Mouse (Mus musculus) thymus, adult 2 months (tissue): ENCODE results near the gene Pdzd3. TPM values are rescaled to one million over a fixed set of nuclear protein-coding genes. Genes with fewer than 3 reads are reported as not detected.

Source experiments
- DNase-seq: peaks from one replicate; pipeline ENCODE4 v3.0.0; 2021
- H3K27ac ChIP-seq: fragments of 200-500 bp; 2 replicates; pipeline ENCODE4 v1.5.1; 2012; ENCODE audit warnings: low read length, control low read depth; ENCODE audit not compliant: control insufficient read depth, insufficient read depth
- H3K27me3 ChIP-seq: fragments of 200-500 bp; 2 replicates; pipeline ENCODE4 v1.6.1; 2012; ENCODE audit warnings: mild to moderate bottlenecking, low read length, moderate library complexity, mixed read lengths; ENCODE audit not compliant: control insufficient read depth, insufficient read depth
- H3K36me3 ChIP-seq: fragments of 200-500 bp; 2 replicates; pipeline ENCODE4 v1.6.1; 2012; ENCODE audit warnings: mild to moderate bottlenecking, low read length, moderate library complexity; ENCODE audit not compliant: control insufficient read depth, insufficient read depth
- H3K4me1 ChIP-seq: fragments of 200-500 bp; replicated peaks from 2 replicates; pipeline ENCODE4 v1.6.1; 2012; ENCODE audit warnings: low read length; ENCODE audit not compliant: control insufficient read depth, insufficient read depth
- H3K4me3 ChIP-seq: fragments of 200-500 bp; 2 replicates; pipeline ENCODE4 v1.5.1; 2012; ENCODE audit warnings: mild to moderate bottlenecking, low read length, control low read depth, moderate library complexity; ENCODE audit not compliant: control insufficient read depth, insufficient read depth
- CTCF ChIP-seq: fragments of 200-500 bp; IDR thresholded peaks from 2 replicates; pipeline ENCODE4 v1.5.1; 2012; ENCODE audit warnings: mild to moderate bottlenecking, control low read depth, low read length, moderate library complexity, borderline replicate concordance; ENCODE audit not compliant: control insufficient read depth, poor library complexity, insufficient read depth; ENCODE audit errors: extremely low read depth
- POLR2A ChIP-seq: fragments of 200-500 bp; IDR thresholded peaks from 2 replicates; pipeline ENCODE4 v1.6.1; 2012; ENCODE audit warnings: mild to moderate bottlenecking, low read length, control low read depth, moderate library complexity; ENCODE audit not compliant: control insufficient read depth, poor library complexity, insufficient read depth; ENCODE audit errors: extremely low read depth
- WGBS: fragments of 180-500 bp; shearing (Covaris S2); methylation state at CpG from one replicate; pipeline ENCODE4 v1.1.7; 2018; 5-methylcytosine and 5-hydroxymethylcytosine counted together
- polyA plus RNA-seq: library from polyadenylated mRNA; depleted of rRNA; stranded (reverse); fragments of >200 nt; gene quantifications from 2 replicates; pipeline ENCODE4 v1.2.3, GENCODE M21; 2012

Gene Pdzd3
- polyA plus RNA-seq, 1 experiment = 0.59 TPM

- no peak for TF ChIP-seq CTCF
- TF ChIP-seq POLR2A = no peak
- DNase-seq = no peak
- Histone ChIP-seq H3K27ac (no peak overlapping the region), H3K4me1 (peaks cover 36% of the 10 kb centered on the region), H3K27me3 (no peaks in the 10 kb centered on the region), H3K36me3 (no peaks in the 10 kb centered on the region), H3K4me3 (no peak overlapping the region)
- 88% methylated on average over 5 of the region's 5 CpGs for WGBS
Measured at GRCm38 (mm10) chr9:44254508-44255135, 3.4 kb upstream of the Pdzd3 start.

- WGBS = 74% methylated on average over 6 of the region's 6 CpGs
- DNase-seq = peak; percentile 63
- Histone ChIP-seq H3K4me3 (no peak overlapping the region), H3K27me3 (no peaks in the 10 kb centered on the region), H3K36me3 (no peaks in the 10 kb centered on the region), H3K27ac (no peak overlapping the region), H3K4me1 (peaks cover 38% of the 10 kb centered on the region)
- no peak for TF ChIP-seq CTCF
- TF ChIP-seq POLR2A = no peak
Measured at GRCm38 (mm10) chr9:44253441-44253840, 2.2 kb upstream of the Pdzd3 start.

GRCm38 (mm10) chr9:44250445-44250844, 826 bp downstream of the Pdzd3 start:
- H3K4me1 ChIP-seq = peaks cover 41% of the 10 kb centered on the region
- TF ChIP-seq POLR2A (no peak), CTCF (no peak)
- no peak overlapping the region for H3K4me3 ChIP-seq
- no peaks in the 10 kb centered on the region for H3K27me3 ChIP-seq
- H3K27ac ChIP-seq = no peak overlapping the region
- WGBS = 72% methylated on average over 4 of the region's 4 CpGs
- DNase-seq = no peak
- H3K36me3 ChIP-seq = no peaks in the 10 kb centered on the region

- no peak for TF ChIP-seq POLR2A
- TF ChIP-seq CTCF = peak; percentile 78; the same call in 1 of the 2 replicates
- 50% methylated on average over 26 of the region's 26 CpGs for WGBS
- H3K4me1 ChIP-seq = peaks cover 36% of the 10 kb centered on the region
- no peak overlapping the region for H3K27ac ChIP-seq
- no peaks in the 10 kb centered on the region for H3K36me3 ChIP-seq
- H3K4me3 ChIP-seq = peak overlapping the region; percentile 12; the same call in 1 of the 2 replicates
- peak; percentile 88 for DNase-seq
- H3K27me3 ChIP-seq = no peaks in the 10 kb centered on the region
Measured at GRCm38 (mm10) chr9:44249181-44250146, 1.8 kb downstream of the Pdzd3 start.

- Histone ChIP-seq H3K27ac (no peak overlapping the region), H3K4me3 (no peak overlapping the region), H3K27me3 (no peaks in the 10 kb centered on the region), H3K36me3 (no peaks in the 10 kb centered on the region), H3K4me1 (peaks cover 32% of the 10 kb centered on the region)
- 84% methylated on average over 6 of the region's 6 CpGs for WGBS
- no peak for DNase-seq
- TF ChIP-seq CTCF = no peak
- no peak for TF ChIP-seq POLR2A
Measured at GRCm38 (mm10) chr9:44247907-44248306, 3.4 kb downstream of the Pdzd3 start.

- peak overlapping the region; percentile 13; the same call in 1 of the 2 replicates for H3K27ac ChIP-seq
- TF ChIP-seq POLR2A (no peak), CTCF (no peak)
- H3K36me3 ChIP-seq = no peaks in the 10 kb centered on the region
- peaks cover 45% of the 10 kb centered on the region for H3K4me1 ChIP-seq
- DNase-seq = no peak
- WGBS = 74% methylated on average over 2 of the region's 2 CpGs
- H3K27me3 ChIP-seq = no peaks in the 10 kb centered on the region
- no peak overlapping the region for H3K4me3 ChIP-seq
Measured at GRCm38 (mm10) chr9:44243621-44244020, 7.7 kb downstream of the Pdzd3 start.

- 16% methylated on average over 9 of the region's 9 CpGs for WGBS
- peak; percentile 43 for DNase-seq
- no peak for TF ChIP-seq POLR2A
- TF ChIP-seq CTCF = no peak
- Histone ChIP-seq H3K4me3 (peak overlapping the region; percentile 20), H3K36me3 (no peaks in the 10 kb centered on the region), H3K27ac (peak overlapping the region; percentile 83), H3K4me1 (peaks cover 55% of the 10 kb centered on the region), H3K27me3 (no peaks in the 10 kb centered on the region)
Measured at GRCm38 (mm10) chr9:44241418-44241817, 9.9 kb downstream of the Pdzd3 start.
